Mouse (Mus musculus) mammary gland, adult 2 months (tissue): ENCODE data around the gene Cyth1. TPM values are rescaled to one million over a fixed set of nuclear protein-coding genes. Genes with fewer than 3 reads are reported as not detected.

Experiments
- polyA plus RNA-seq: library from polyadenylated mRNA; depleted of rRNA; stranded (reverse); fragments of >200 nt; gene quantifications from 2 replicates; pipeline ENCODE4 v1.2.3, GENCODE M21; 2012; ENCODE audit warnings: low replicate concordance; rRNA removed

Gene Cyth1
- 35.4 and 41.4 TPM in 2 replicates for polyA plus RNA-seq

GRCm38 (mm10) chr11:118248150-118249011 is at the start of gene Cyth1:
TSS of gene Cyth1 (minus strand) at chr11:118248592.

GRCm38 (mm10) chr11:118289999-118290889 is 41.9 kb upstream of the Cyth1 start, which contains the start of gene Usp36:
TSS of gene Usp36 (minus strand) at chr11:118290244.

GRCm38 (mm10) chr11:118130534-118130933 is 117.9 kb downstream of the Cyth1 start, which contains the start of gene Dnah17:
TSS of gene Dnah17 (minus strand) at chr11:118130634.

Other genes starting within 250 kb of the Cyth1 start
- gene Dnah17, start 118.0 kb downstream of the Cyth1 start, polyA plus RNA-seq: 0.13 and 0.18 TPM in 2 replicates
- 19.7 and 25.8 TPM in 2 replicates for gene Usp36, start 41.7 kb upstream of the Cyth1 start, polyA plus RNA-seq
- 0.17 and 0.20 TPM in 2 replicates for gene Cep295nl, start 93.9 kb upstream of the Cyth1 start, polyA plus RNA-seq
- 344 and 379 TPM in 2 replicates for gene Timp2, start 107.1 kb upstream of the Cyth1 start, polyA plus RNA-seq
- 635 and 962 TPM in 2 replicates for gene Lgals3bp, start 153.5 kb upstream of the Cyth1 start, polyA plus RNA-seq
- gene Cant1, start 170.5 kb upstream of the Cyth1 start, polyA plus RNA-seq: 58.7 and 84.6 TPM in 2 replicates
- 53.3 and 76.2 TPM in 2 replicates for gene C1qtnf1, start 179.6 kb upstream of the Cyth1 start, polyA plus RNA-seq
- gene Engase, start 228.2 kb upstream of the Cyth1 start, polyA plus RNA-seq: 23.8 and 27.6 TPM in 2 replicates